Mouse (Mus musculus) liver, adult 2 months (tissue): Measurements from ENCODE around the gene Stx7. TPM values are rescaled to one million over a fixed set of nuclear protein-coding genes. Genes with fewer than 3 reads are reported as not detected.

ENCODE experiments used
- DNase-seq: peaks from one replicate; pipeline ENCODE4 v3.0.0-alpha.2; 2011; ENCODE audit warnings: low read depth, low spot score; ENCODE audit errors: extremely low read depth
- H3K27ac ChIP-seq: fragments of 200-500 bp; replicated peaks from 2 replicates; pipeline ENCODE4 v1.5.1; 2012; ENCODE audit warnings: low read depth, mild to moderate bottlenecking, control low read depth, inconsistent platforms, low read length; ENCODE audit not compliant: insufficient read depth
- H3K27me3 ChIP-seq: fragments of 200-500 bp; 2 replicates; pipeline ENCODE4 v1.6.1; 2012; ENCODE audit warnings: mild to moderate bottlenecking, moderate library complexity, low read length, inconsistent platforms; ENCODE audit not compliant: control insufficient read depth, insufficient read depth
- H3K36me3 ChIP-seq: fragments of 200-500 bp; 2 replicates; pipeline ENCODE4 v1.6.1; 2012; ENCODE audit warnings: low read length, inconsistent platforms; ENCODE audit not compliant: control insufficient read depth, insufficient read depth
- H3K4me1 ChIP-seq: fragments of 200-500 bp; 2 replicates; pipeline ENCODE4 v1.6.1; 2011; ENCODE audit warnings: low read length; ENCODE audit not compliant: control insufficient read depth, insufficient read depth
- H3K4me3 ChIP-seq: fragments of 200-500 bp; 2 replicates; pipeline ENCODE4 v1.5.1; 2011; ENCODE audit warnings: low read depth, mild to moderate bottlenecking, control low read depth, low read length, moderate library complexity; ENCODE audit not compliant: insufficient read depth
- H3K79me2 ChIP-seq: fragments of 200-500 bp; 2 replicates; pipeline ENCODE4 v1.6.1; 2012; ENCODE audit warnings: inconsistent platforms, mild to moderate bottlenecking, low read length, moderate library complexity; ENCODE audit not compliant: control insufficient read depth, insufficient read depth
- H3K9ac ChIP-seq: fragments of 200-500 bp; 2 replicates; pipeline ENCODE4 v1.6.1; 2012; ENCODE audit warnings: low read depth, mild to moderate bottlenecking, control low read depth, inconsistent platforms, low read length
- CTCF ChIP-seq: fragments of 200-500 bp; IDR thresholded peaks from 2 replicates; pipeline ENCODE4 v1.5.1; 2011; ENCODE audit warnings: low read depth, low read length, control low read depth
- POLR2A ChIP-seq: fragments of 200-500 bp; IDR thresholded peaks from 2 replicates; pipeline ENCODE4 v1.6.1; 2011; ENCODE audit warnings: low read length, control low read depth; ENCODE audit not compliant: insufficient read depth; ENCODE audit errors: extremely low read depth
- WGBS: fragments of 180-500 bp; shearing (Covaris S2); methylation state at CpG from one replicate; pipeline ENCODE4 v1.1.7; 2018; 5-methylcytosine and 5-hydroxymethylcytosine counted together
- polyA plus RNA-seq: library from polyadenylated mRNA; depleted of rRNA; stranded (reverse); fragments of >200 nt; gene quantifications from 2 replicates; pipeline ENCODE4 v1.2.3, GENCODE M21; 2012
- total RNA-seq: library from RNA; depleted of rRNA; stranded (reverse); fragments of >200 nt; gene quantifications from 2 replicates; pipeline ENCODE4 v1.2.3, GENCODE M21; 2014

Gene Stx7
- total and polyA plus RNA-seq, 2 experiments = 16.9 to 19.2 TPM

- H3K36me3 ChIP-seq = no peaks in the 10 kb centered on the region
- H3K4me1 ChIP-seq = peaks cover 4% of the 10 kb centered on the region
- no peak overlapping the region for H3K27ac ChIP-seq
- H3K4me3 ChIP-seq = no peak overlapping the region
- H3K9ac ChIP-seq = no peak overlapping the region
- DNase-seq = no peak
- 34% methylated on average over 2 of the region's 2 CpGs for WGBS
- no peaks in the 10 kb centered on the region; the same call in 1 of the 2 replicates for H3K79me2 ChIP-seq
- TF ChIP-seq POLR2A (no peak), CTCF (no peak)
- H3K27me3 ChIP-seq = no peaks in the 10 kb centered on the region
These were observed 10.4 kb upstream of the Stx7 start for GRCm38 (mm10) chr10:24138623-24139261.

- Histone ChIP-seq H3K27ac (no peak overlapping the region), H3K27me3 (no peaks in the 10 kb centered on the region), H3K9ac (no peak overlapping the region), H3K79me2 (no peaks in the 10 kb centered on the region; the same call in 1 of the 2 replicates), H3K4me3 (no peak overlapping the region), H3K4me1 (no peaks in the 10 kb centered on the region), H3K36me3 (no peaks in the 10 kb centered on the region)
- WGBS = 78% methylated on average over 3 of the region's 3 CpGs
- no peak for TF ChIP-seq CTCF
- no peak for TF ChIP-seq POLR2A
- DNase-seq = no peak
These were observed 6.4 kb upstream of the Stx7 start for GRCm38 (mm10) chr10:24142735-24143134.

GRCm38 (mm10) chr10:24150086-24150485 is 984 bp downstream of the Stx7 start:
- Histone ChIP-seq H3K27me3 (no peaks in the 10 kb centered on the region), H3K9ac (peak overlapping the region; percentile 33), H3K79me2 (peaks cover 22% of the 10 kb centered on the region; the same call in 1 of the 2 replicates), H3K27ac (0 out of 2 replicates have a peak overlapping the region, but pooled peaks have one; percentile 18), H3K4me1 (peaks cover 11% of the 10 kb centered on the region), H3K36me3 (peaks cover 6% of the 10 kb centered on the region; the same call in 1 of the 2 replicates), H3K4me3 (peak overlapping the region; percentile 5)
- TF ChIP-seq CTCF = no peak
- WGBS = 6% methylated on average over 7 of the region's 7 CpGs
- peak; percentile 61 for DNase-seq

- H3K27ac ChIP-seq = no peak overlapping the region
- no peaks in the 10 kb centered on the region for H3K27me3 ChIP-seq
- H3K4me3 ChIP-seq = no peak overlapping the region
- H3K9ac ChIP-seq = no peak overlapping the region
- H3K36me3 ChIP-seq = peaks cover 29% of the 10 kb centered on the region
- no peak for DNase-seq
- WGBS = 96% methylated on average over 12 of the region's 12 CpGs
- peaks cover 29% of the 10 kb centered on the region; the same call in 1 of the 2 replicates for H3K79me2 ChIP-seq
- H3K4me1 ChIP-seq = peaks cover 2% of the 10 kb centered on the region
- TF ChIP-seq CTCF (no peak), POLR2A (no peak)
These were observed 9.6 kb downstream of the Stx7 start for GRCm38 (mm10) chr10:24158470-24159254.

GRCm38 (mm10) chr10:24159575-24159974 is 10.5 kb downstream of the Stx7 start:
- TF ChIP-seq POLR2A (no peak), CTCF (no peak)
- WGBS = 52% methylated on average over 5 of the region's 5 CpGs
- no peak for DNase-seq
- peaks cover 26% of the 10 kb centered on the region; the same call in 1 of the 2 replicates for H3K79me2 ChIP-seq
- no peaks in the 10 kb centered on the region for H3K27me3 ChIP-seq
- peaks cover 28% of the 10 kb centered on the region for H3K36me3 ChIP-seq
- H3K4me3 ChIP-seq = no peak overlapping the region
- H3K9ac ChIP-seq = no peak overlapping the region
- H3K4me1 ChIP-seq = peaks cover 2% of the 10 kb centered on the region
- H3K27ac ChIP-seq = no peak overlapping the region

GRCm38 (mm10) chr10:24160349-24160748 is 11.2 kb downstream of the Stx7 start:
- DNase-seq = no peak
- 81% methylated on average over 7 of the region's 7 CpGs for WGBS
- Histone ChIP-seq H3K27ac (no peak overlapping the region), H3K36me3 (peaks cover 24% of the 10 kb centered on the region), H3K79me2 (peaks cover 28% of the 10 kb centered on the region; the same call in 1 of the 2 replicates), H3K4me1 (peaks cover 5% of the 10 kb centered on the region), H3K4me3 (no peak overlapping the region), H3K27me3 (no peaks in the 10 kb centered on the region), H3K9ac (no peak overlapping the region)
- TF ChIP-seq POLR2A (no peak), CTCF (no peak)
